Mouse (Mus musculus): Measurements from ENCODE around the gene Vmn1r61.

The Vmn1r61 gene

DNA sequence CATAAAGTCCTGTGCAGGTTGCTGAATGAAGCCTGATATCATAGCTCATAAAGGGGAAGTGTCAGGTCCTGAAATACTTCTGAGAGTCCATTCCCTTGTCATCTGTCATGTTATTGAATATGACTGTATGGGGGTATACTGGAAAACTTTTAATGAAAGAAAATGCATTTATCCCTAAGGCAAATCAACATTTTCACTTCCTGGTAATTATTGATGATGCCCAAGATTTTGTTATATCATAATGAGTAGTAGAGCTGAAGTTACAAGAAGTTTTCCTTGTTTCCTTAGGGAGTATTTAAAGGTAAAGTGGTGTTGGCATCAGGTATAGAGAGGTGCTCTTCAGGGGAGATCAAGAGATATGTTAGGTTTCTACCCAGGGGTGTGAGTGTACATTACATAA, at the start of gene Vmn1r61:
Gene Vmn1r61, minus strand, starts transcription at position 101 of the 400 bp plus-strand sequence.
- no peak for DNase-seq (ENCODE audit: low spot score in 2 of 2)

Measured in urinary bladder, postnatal 4 days (tissue).